Mouse (Mus musculus): ENCODE results near the gene Rbm15b.

Gene Rbm15b

GRCm38 (mm10) chr9:106886828-106887702, at the start of gene Rbm15b:
Rbm15b (minus strand) TSS chr9:106887428.
- DNase-seq (ENCODE audit: low spot score) = peak; percentile 92

- DNase-seq (ENCODE audit: low spot score) = no peak
These were observed 47.8 kb upstream of the Rbm15b start for GRCm38 (mm10) chr9:106934998-106935397.

DNA sequence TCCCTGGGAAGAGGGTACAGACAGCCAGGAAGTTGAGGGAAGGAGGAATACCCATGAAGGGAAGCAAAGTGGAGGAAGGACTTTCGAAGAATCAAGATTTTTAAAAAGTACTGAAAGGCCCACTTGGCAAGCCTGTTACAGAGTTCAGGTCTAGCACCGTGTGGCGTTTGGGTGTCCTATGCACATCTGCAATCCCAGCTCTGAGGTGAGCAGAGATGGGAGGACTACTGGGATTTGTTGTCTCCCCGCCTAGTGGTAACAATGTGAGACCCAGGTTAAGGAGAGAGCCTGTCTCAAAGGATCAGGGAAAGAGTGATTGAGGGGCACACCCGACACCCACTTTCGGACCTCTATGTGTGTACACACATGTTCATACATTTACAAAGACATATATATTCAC, 27.6 kb upstream of the Rbm15b start:
- no peak for DNase-seq (ENCODE audit: low spot score)

- no peak for DNase-seq (ENCODE audit: low spot score)
These were observed 26.5 kb upstream of the Rbm15b start for GRCm38 (mm10) chr9:106913759-106914158.

DNA sequence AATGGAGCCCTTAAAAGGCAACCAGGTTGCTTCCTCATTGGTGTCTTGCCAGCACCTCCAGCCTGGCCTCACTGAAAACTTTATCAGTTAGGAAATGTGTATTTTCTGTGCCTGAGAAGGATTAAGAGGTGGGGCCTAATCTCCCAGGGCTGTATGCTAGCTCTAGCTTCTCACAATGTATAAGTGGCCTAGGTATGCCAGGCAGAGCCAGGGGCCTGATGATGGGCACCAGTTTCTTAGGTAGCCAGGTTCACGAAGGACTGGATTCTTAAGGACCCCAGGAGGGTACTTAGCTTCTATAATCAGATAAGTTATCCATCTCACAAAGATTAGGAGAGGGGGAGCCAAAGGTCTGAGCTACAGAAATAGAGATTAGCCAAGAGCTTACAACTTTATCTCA, 24.4 kb upstream of the Rbm15b start:
- DNase-seq (ENCODE audit: low spot score) = no peak

DNA sequence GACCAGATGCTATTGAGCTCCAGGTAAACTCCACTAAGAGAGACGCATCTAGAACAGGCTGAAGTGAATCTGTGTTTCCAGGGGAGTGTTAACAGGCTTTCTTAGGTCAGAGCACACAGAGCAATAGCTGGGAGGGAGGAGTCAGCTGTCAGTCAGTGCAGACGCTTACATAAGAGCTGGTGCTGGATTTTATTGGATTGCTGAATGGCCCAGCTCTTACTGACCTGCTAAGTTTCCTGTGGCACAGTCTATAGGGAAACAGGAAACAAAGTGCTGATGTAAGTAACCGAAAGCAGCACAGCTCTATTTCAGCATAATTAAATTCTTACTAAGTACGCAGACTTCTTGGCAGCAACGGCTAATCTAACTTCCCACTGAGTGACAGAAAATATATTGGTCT, 21.5 kb upstream of the Rbm15b start:
- DNase-seq (ENCODE audit: low spot score) = no peak

DNA sequence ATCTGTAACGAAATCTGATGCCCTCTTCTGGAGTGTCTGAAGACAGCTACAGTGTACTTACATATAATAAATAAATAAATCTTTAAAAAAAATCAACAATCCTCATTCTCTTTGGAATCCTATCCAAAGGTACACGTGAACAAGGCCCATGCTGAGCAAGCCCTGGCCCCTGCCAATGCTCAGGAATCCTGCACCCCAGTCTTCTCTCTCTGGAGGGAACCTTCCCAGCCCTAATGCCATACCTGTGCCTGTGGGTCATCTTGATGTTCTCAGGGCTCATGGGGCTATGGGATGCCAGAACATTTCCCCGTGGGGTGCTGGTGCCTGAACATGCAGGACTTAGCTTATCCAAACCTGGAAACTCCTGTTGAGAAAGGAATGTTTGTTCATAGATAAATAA, 20.9 kb upstream of the Rbm15b start:
- no peak for DNase-seq (ENCODE audit: low spot score)

GRCm38 (mm10) chr9:106906597-106906996, 19.4 kb upstream of the Rbm15b start:
- no peak for DNase-seq (ENCODE audit: low spot score)

- no peak for DNase-seq (ENCODE audit: low spot score)
These were observed 16.5 kb upstream of the Rbm15b start for GRCm38 (mm10) chr9:106903791-106904134.

GRCm38 (mm10) chr9:106903099-106903790, 16.0 kb upstream of the Rbm15b start:
- no peak for DNase-seq (ENCODE audit: low spot score)

GRCm38 (mm10) chr9:106901596-106901995, 14.4 kb upstream of the Rbm15b start:
- no peak for DNase-seq (ENCODE audit: low spot score)

DNA sequence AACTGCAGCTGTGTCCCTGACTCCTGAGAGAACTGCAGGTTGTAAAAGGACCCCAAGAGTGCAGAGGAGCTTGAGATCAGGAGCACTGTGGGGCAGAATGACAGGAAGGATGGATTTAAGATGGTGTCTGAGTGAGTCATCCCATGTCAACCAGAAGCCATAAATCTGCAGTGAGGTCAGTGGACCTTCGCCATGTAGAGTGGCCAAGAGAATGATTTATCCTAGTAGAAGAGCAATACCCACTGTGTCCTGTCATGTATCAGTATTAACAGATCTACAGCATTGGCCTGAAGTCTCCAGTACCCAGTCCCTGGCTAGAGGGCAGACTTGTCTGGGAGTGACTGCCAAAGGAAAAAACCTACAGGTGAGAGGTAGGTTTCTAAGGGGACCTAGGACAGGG, 11.7 kb upstream of the Rbm15b start:
- no peak for DNase-seq (ENCODE audit: low spot score)

- DNase-seq (ENCODE audit: low spot score) = no peak
These were observed 6.1 kb upstream of the Rbm15b start for GRCm38 (mm10) chr9:106893327-106893726.

GRCm38 (mm10) chr9:106892552-106892875, 5.3 kb upstream of the Rbm15b start:
- DNase-seq (ENCODE audit: low spot score) = no peak

DNA sequence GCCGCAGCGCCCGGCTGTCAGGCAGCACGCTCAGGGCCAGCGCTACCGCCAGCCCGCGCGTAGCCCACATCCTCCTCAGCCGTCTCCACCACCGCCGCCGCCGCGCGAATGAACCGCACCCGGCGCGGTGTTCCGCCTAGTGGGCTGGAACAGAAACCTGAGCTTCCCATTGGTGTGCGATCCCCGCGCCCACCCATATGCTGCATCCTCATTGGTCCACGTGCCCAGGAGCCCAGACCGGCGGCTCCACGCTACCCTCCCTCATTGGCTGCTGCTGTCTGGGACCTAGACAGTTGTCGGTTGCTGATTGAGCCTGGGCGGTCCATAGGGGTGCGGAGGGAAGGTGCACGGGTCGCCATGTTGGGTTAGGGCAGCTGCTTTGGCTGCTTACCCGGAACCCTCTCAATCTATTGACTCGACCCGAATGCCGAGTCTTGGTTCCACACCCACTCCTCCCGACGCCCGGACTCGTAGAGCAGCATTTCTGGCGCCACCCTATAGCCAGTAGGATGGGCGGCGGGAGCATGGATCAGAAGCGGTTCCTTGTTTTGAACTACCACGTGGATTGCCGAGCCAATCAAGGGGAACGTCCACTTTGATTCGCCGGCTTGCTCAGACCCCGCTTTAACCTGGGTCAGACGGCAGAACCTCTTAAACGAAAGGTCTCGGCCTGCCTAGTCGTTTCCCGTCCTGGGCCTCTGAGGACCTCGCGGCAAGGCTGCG, 4.8 kb upstream of the Rbm15b start, which contains the start of gene Manf:
Gene Manf (minus strand): TSS at position 151 of the 723 bp plus-strand sequence.
- DNase-seq (ENCODE audit: low spot score) = peak; percentile 95

GRCm38 (mm10) chr9:106891341-106891741, 4.1 kb upstream of the Rbm15b start:
- DNase-seq (ENCODE audit: low spot score) = no peak

GRCm38 (mm10) chr9:106890496-106891240, 3.4 kb upstream of the Rbm15b start:
- DNase-seq (ENCODE audit: low spot score) = no peak

DNA sequence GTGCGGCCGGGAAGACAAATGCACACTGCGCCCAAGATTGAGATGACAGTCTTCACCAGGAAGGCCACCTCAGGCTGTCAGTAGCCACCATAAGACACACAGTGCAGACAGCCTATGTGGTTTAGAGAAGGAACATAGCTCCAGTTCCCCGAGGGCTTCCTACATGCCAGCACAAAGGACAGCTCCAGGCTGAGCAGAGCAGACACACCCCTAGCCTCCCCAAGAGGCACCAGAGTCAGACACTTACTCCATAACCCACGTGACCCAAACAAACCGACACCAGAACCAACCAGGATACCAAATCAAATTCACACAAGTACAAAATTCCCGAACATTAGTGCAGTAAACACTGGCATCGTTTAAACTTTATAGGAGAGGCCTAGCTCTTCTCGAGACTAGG, 2.1 kb upstream of the Rbm15b start:
- no peak for DNase-seq (ENCODE audit: low spot score)

- no peak for DNase-seq (ENCODE audit: low spot score)
These were observed 1.1 kb upstream of the Rbm15b start for GRCm38 (mm10) chr9:106888346-106888745.

- no peak for DNase-seq (ENCODE audit: low spot score)
These were observed 1.1 kb downstream of the Rbm15b start for GRCm38 (mm10) chr9:106885901-106886731.

Measured in layer of hippocampus, adult 9-10 months (tissue).